Mouse (Mus musculus) MEL (cell line): Measurements from ENCODE around the gene Ttc41. TPM values are rescaled to one million over a fixed set of nuclear protein-coding genes. Genes with fewer than 3 reads are reported as not detected.

ENCODE experiments used
- DNase-seq: peaks from one replicate; pipeline ENCODE4 v3.0.0; 2011; ENCODE audit warnings: low read depth, low spot score
- H3K27ac ChIP-seq: 2 replicates; pipeline ENCODE4 v1.5.1; 2012; ENCODE audit warnings: low read depth, mild to moderate bottlenecking, control low read depth, low read length, moderate library complexity; ENCODE audit not compliant: control insufficient read depth
- H3K27me3 ChIP-seq, 2 experiments: fragments of 150-350 bp in 1 of 2; sonication (generic) in 1 of 2; 2 replicates each; pipeline ENCODE4 v1.6.1; 2012; ENCODE audit warnings: low read length in 2 of 2, mild to moderate bottlenecking in 2 of 2, improper control_type of control experiment in 1 of 2, moderate library complexity in 1 of 2; ENCODE audit not compliant: insufficient read depth in 2 of 2, control insufficient read depth in 1 of 2
- H3K36me3 ChIP-seq, 2 experiments: 2 replicates each; pipeline ENCODE4 v1.6.1; 2012 to 2014; ENCODE audit warnings: low read length in 2 of 2, improper control_type of control experiment in 1 of 2, inconsistent platforms in 1 of 2, mild to moderate bottlenecking in 1 of 2; ENCODE audit not compliant: insufficient read depth in 2 of 2, control insufficient read depth in 1 of 2
- H3K4me1 ChIP-seq, 2 experiments: fragments of 150-350 bp in 1 of 2; sonication (generic) in 1 of 2; 2 replicates each; pipeline ENCODE4 v1.6.1; 2012; ENCODE audit warnings: low read length in 2 of 2, improper control_type of control experiment in 1 of 2, mild to moderate bottlenecking in 1 of 2; ENCODE audit not compliant: insufficient read depth in 2 of 2, control insufficient read depth in 1 of 2
- H3K4me3 ChIP-seq, 2 experiments: fragments of 150-350 bp in 1 of 2; sonication (generic) in 1 of 2; 2 replicates each; pipeline ENCODE4 v1.5.1; 2012; ENCODE audit warnings: low read depth in 2 of 2, low read length in 2 of 2, mild to moderate bottlenecking in 2 of 2, moderate library complexity in 2 of 2, control low read depth in 1 of 2, improper control_type of control experiment in 1 of 2; ENCODE audit not compliant: control insufficient read depth in 1 of 2, insufficient read depth in 1 of 2
- H3K79me2 ChIP-seq: 2 replicates; pipeline ENCODE4 v1.6.1; 2012; ENCODE audit warnings: mild to moderate bottlenecking, low read length, moderate library complexity; ENCODE audit not compliant: control insufficient read depth, poor library complexity, insufficient read depth
- H3K9ac ChIP-seq: 2 replicates; pipeline ENCODE4 v1.6.1; 2012; ENCODE audit warnings: low read depth, mild to moderate bottlenecking, control low read depth, low read length, moderate library complexity; ENCODE audit not compliant: control insufficient read depth, poor library complexity, severe bottlenecking
- H3K9me3 ChIP-seq: fragments of 150-350 bp; sonication (generic); replicated peaks from 2 replicates; pipeline ENCODE4 v1.6.1; 2012; ENCODE audit warnings: mild to moderate bottlenecking, low read length, improper control_type of control experiment, moderate library complexity; ENCODE audit not compliant: insufficient read depth
- ELF1 ChIP-seq: IDR thresholded peaks from 2 replicates; pipeline ENCODE4 v1.6.1; 2014; ENCODE audit warnings: low read depth, mild to moderate bottlenecking, inconsistent platforms, low read length, improper control_type of control experiment, moderate library complexity
- EP300 ChIP-seq, 2 experiments: IDR thresholded peaks; 2 replicates each; pipeline ENCODE4 v1.6.1; 2011; ENCODE audit warnings: improper control_type of control experiment in 2 of 2, low read length in 2 of 2, low read depth in 1 of 2, mild to moderate bottlenecking in 1 of 2
- ETS1 ChIP-seq: IDR thresholded peaks from 2 replicates; pipeline ENCODE4 v1.6.1; 2012; ENCODE audit warnings: low read depth, mild to moderate bottlenecking, inconsistent platforms, low read length, improper control_type of control experiment, moderate library complexity
- GABPA ChIP-seq: IDR thresholded peaks from 2 replicates; pipeline ENCODE4 v1.6.1; 2012; ENCODE audit warnings: low read depth, mild to moderate bottlenecking, inconsistent platforms, low read length, improper control_type of control experiment, moderate library complexity
- GATA1 ChIP-seq: IDR thresholded peaks from 2 replicates; pipeline ENCODE4 v1.6.1; 2011; ENCODE audit warnings: low read depth, low read length, improper control_type of control experiment
- MAZ ChIP-seq: IDR thresholded peaks from 2 replicates; pipeline ENCODE4 v1.6.1; 2012; ENCODE audit warnings: low read depth, mild to moderate bottlenecking, inconsistent platforms, low read length, improper control_type of control experiment
- MEF2A ChIP-seq: IDR thresholded peaks from 2 replicates; pipeline ENCODE4 v1.6.1; 2014; ENCODE audit warnings: low read depth, mild to moderate bottlenecking, inconsistent platforms, low read length, improper control_type of control experiment; ENCODE audit not compliant: poor library complexity, insufficient replicate concordance, severe bottlenecking; ENCODE audit errors: extremely low read depth
- MXI1 ChIP-seq: IDR thresholded peaks from 2 replicates; pipeline ENCODE4 v1.6.1; 2011; ENCODE audit warnings: mild to moderate bottlenecking, low read depth, low read length, improper control_type of control experiment
- MYB ChIP-seq: IDR thresholded peaks from 2 replicates; pipeline ENCODE4 v1.6.1; 2011; ENCODE audit warnings: mild to moderate bottlenecking, low read depth, low read length, improper control_type of control experiment
- MYC ChIP-seq: IDR thresholded peaks from 2 replicates; pipeline ENCODE4 v1.6.1; 2011; ENCODE audit warnings: low read depth, mild to moderate bottlenecking, low read length, improper control_type of control experiment, moderate library complexity
- NELFE ChIP-seq: IDR thresholded peaks from 2 replicates; pipeline ENCODE4 v1.6.1; 2011; ENCODE audit warnings: low read depth, low read length, improper control_type of control experiment
- NRF1 ChIP-seq: IDR thresholded peaks from 2 replicates; pipeline ENCODE4 v1.6.1; 2014; ENCODE audit warnings: low read depth, mild to moderate bottlenecking, inconsistent platforms, low read length, improper control_type of control experiment, moderate library complexity; ENCODE audit not compliant: poor library complexity, insufficient read depth, severe bottlenecking
- POLR2AphosphoS2 ChIP-seq: IDR thresholded peaks from 2 replicates; pipeline ENCODE4 v1.6.1; 2011; ENCODE audit warnings: low read length, improper control_type of control experiment
- RAD21 ChIP-seq: IDR thresholded peaks from 2 replicates; pipeline ENCODE4 v1.6.1; 2011; ENCODE audit warnings: mild to moderate bottlenecking, low read depth, low read length, improper control_type of control experiment
- RCOR1 ChIP-seq: IDR thresholded peaks from 2 replicates; pipeline ENCODE4 v1.6.1; 2012; ENCODE audit warnings: low read depth, mild to moderate bottlenecking, inconsistent platforms, low read length, improper control_type of control experiment
- SIN3A ChIP-seq: IDR thresholded peaks from 2 replicates; pipeline ENCODE4 v1.6.1; 2012; ENCODE audit warnings: low read length, improper control_type of control experiment, inconsistent platforms
- SMC3 ChIP-seq: IDR thresholded peaks from 2 replicates; pipeline ENCODE4 v1.6.1; 2011; ENCODE audit warnings: low read depth, low read length, improper control_type of control experiment
- TCF12 ChIP-seq: IDR thresholded peaks from 2 replicates; pipeline ENCODE4 v1.6.1; 2014; ENCODE audit warnings: low read depth, mild to moderate bottlenecking, inconsistent platforms, low read length, improper control_type of control experiment, moderate library complexity
- UBTF ChIP-seq: IDR thresholded peaks from 2 replicates; pipeline ENCODE4 v1.6.1; 2012; ENCODE audit warnings: low read depth, mild to moderate bottlenecking, inconsistent platforms, low read length, improper control_type of control experiment, moderate library complexity, borderline replicate concordance; ENCODE audit not compliant: insufficient read depth
- ZC3H11A ChIP-seq: IDR thresholded peaks from 2 replicates; pipeline ENCODE4 v1.6.1; 2012; ENCODE audit warnings: low read depth, mild to moderate bottlenecking, inconsistent platforms, low read length, improper control_type of control experiment
- ZKSCAN1 ChIP-seq: IDR thresholded peaks from 2 replicates; pipeline ENCODE4 v1.6.1; 2012; ENCODE audit warnings: low read depth, mild to moderate bottlenecking, inconsistent platforms, low read length, improper control_type of control experiment, moderate library complexity
- polyA plus RNA-seq, 2 experiments: library from polyadenylated mRNA; stranded (reverse) in 1 of 2; unstranded in 1 of 2; fragments of >175 nt in 1 of 2; fragments of >200 nt in 1 of 2; gene quantifications; 2 replicates each; pipeline versions ENCODE4 v1.2.1 to v1.2.4; 2012; ENCODE audit warnings: low replicate concordance in 2 of 2, low read depth in 1 of 2; ENCODE audit not compliant: insufficient read length in 2 of 2, insufficient read depth in 1 of 2, missing spikeins in 1 of 2
- total RNA-seq: library from RNA; depleted of rRNA; stranded (reverse); fragments of 300-350 nt; gene quantifications from 2 replicates; pipeline ENCODE4 v1.2.3, GENCODE M21; 2012

The Ttc41 gene
- total and polyA plus RNA-seq, 3 experiments: 1.0 to 2.1 TPM; not detected in 1

DNA sequence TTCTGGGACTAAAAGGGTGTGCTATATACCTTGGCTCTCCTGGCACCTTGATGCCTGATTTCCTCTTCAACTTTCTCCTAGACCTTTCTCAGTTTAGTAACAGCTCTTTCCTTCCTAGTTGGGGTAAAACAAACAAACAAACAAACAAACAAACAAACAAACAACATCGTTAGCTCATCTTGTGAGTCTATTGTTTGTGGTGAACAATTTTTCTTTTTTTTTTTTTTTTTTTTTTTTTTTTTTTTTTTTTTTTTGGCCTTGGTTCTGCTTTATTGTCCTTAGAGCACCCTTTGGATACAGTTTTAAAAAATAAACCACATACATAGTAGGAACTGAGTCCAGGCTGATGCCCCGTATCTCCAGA is 25.9 kb downstream of the Ttc41 start:
- Histone ChIP-seq H3K9ac (no peak overlapping the region), H3K36me3 (peaks cover 0 to 3% of the 10 kb centered on the region in 2 experiments; a peak in 1 of 4 replicates), H3K27me3 (no peaks in the 10 kb centered on the region), H3K9me3 (no peaks in the 10 kb centered on the region), H3K4me1 (peaks cover 0 to 6% of the 10 kb centered on the region in 2 experiments; a peak in 2 of 4 replicates), H3K4me3 (no peak overlapping the region), H3K27ac (no peak overlapping the region), H3K79me2 (no peaks in the 10 kb centered on the region; the same call in 1 of the 2 replicates)
- TF ChIP-seq ELF1: no peak
- no peak for TF ChIP-seq MAZ
- no peak for TF ChIP-seq POLR2AphosphoS2
- TF ChIP-seq ZKSCAN1: no peak
- TF ChIP-seq RAD21: no peak
- TF ChIP-seq ZC3H11A: no peak
- TF ChIP-seq SIN3A: no peak
- TF ChIP-seq EP300 (IDR thresholded peaks at IDR 0.05; ENCODE audit: low read depth in 1 of 2, low read length in 2 of 2): no peak
- TF ChIP-seq TCF12: no peak
- TF ChIP-seq MYB: no peak
- TF ChIP-seq GABPA: no peak
- no peak for TF ChIP-seq UBTF
- TF ChIP-seq NELFE: no peak
- no peak for TF ChIP-seq GATA1
- no peak for TF ChIP-seq NRF1
- no peak for TF ChIP-seq MEF2A
- no peak for DNase-seq

DNA sequence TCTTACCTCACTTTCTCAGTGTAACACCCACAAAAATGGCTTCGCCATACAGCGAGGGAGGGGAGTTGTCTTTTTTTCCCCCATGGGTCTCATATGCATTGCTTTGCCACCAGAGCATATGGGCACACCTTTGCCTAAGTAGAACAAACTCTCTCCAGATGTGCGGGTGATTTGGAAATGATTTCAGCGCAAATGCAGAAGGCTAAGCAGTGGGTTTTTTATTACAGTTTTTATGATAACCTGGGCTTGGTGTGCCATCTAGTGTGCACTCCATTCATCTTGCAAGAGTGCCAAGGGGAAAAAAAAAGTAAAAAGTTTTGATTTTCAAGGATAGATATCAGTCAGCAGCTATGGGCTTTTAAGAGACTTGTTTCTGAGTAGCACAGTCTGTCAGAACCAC is 29.4 kb downstream of the Ttc41 start:
- TF ChIP-seq UBTF (no peak), SMC3 (no peak), NRF1 (no peak), MXI1 (no peak), SIN3A (no peak), RCOR1 (no peak), TCF12 (no peak), ZKSCAN1 (no peak), ETS1 (no peak), MYC (no peak), EP300 (IDR thresholded peaks at IDR 0.05; ENCODE audit: low read depth in 1 of 2, low read length in 2 of 2) (no peak), MYB (no peak)
- H3K27ac ChIP-seq: no peak overlapping the region
- no peak overlapping the region for H3K9ac ChIP-seq
- H3K79me2 ChIP-seq: no peaks in the 10 kb centered on the region
- H3K4me3 ChIP-seq: no peak overlapping the region
- H3K9me3 ChIP-seq: no peaks in the 10 kb centered on the region
- H3K27me3 ChIP-seq: no peaks in the 10 kb centered on the region
- H3K4me1 ChIP-seq: no peaks in the 10 kb centered on the region
- H3K36me3 ChIP-seq: no peaks in the 10 kb centered on the region
- no peak for DNase-seq
